Mouse (Mus musculus): ENCODE data around the gene Pcnx2.

DNA sequence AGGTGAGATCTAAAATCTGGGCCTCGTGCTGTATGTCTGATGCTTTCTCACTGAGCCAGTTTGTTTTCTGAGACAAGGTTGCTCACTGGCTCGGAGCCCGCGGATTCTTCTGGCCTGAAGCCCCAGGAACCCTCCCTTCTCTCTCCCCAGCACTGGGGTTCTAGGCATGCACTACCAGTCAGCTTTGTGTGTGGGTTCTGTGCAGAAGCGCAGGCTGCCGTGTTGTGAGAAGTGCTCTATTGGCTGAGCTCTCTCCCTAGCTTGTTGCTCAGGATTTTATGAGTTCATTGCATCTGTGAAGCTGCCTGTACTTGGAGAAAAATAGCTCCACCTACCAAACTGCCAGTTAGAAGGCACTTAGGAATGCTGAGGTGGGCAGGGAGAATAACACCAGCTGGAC lies 89.3 kb downstream of the Pcnx2 start:
- TF ChIP-seq POLR2A (IDR thresholded peaks at IDR 0.05; ENCODE audit: insufficient read depth, low read length) (no peak), CTCF (IDR thresholded peaks at IDR 0.05; ENCODE audit: low read depth, low read length) (no peak)

All from ES-Bruce4 (cell line).